Comparison of ENCODE assay signal across 10 mouse cellular contexts in genomic region chr8:119427634-119428349, GRCm38 (mm10). TPM values are rescaled to one million over a fixed set of nuclear protein-coding genes. Genes with fewer than 3 reads are reported as not detected.
DNase-seq lines count a peak whose midpoint lies in the region.
"Had no signal": no experiment of that assay in that cellular context is flagged by ENCODE, and none has a peak within 500 bp of the region (broad histone marks: within the 10 kb centered on the region; RNA-seq: fewer than 3 reads in every experiment).

No protein-coding gene starts in this region.

- DNase-seq in gastrocnemius, postnatal 10 days = peak; percentile 57
- DNase-seq in gastrocnemius, postnatal 4 days (ENCODE audit: low spot score in 2 of 2) = no peak
- DNase-seq in A20 (ENCODE audit: low read depth, low spot score) = peak; percentile 68
- peak; percentile 40 for DNase-seq in T-cell, adult 2 months (ENCODE audit: low spot score)
- peak; percentile 52 to 58 for DNase-seq in heart, adult 9 months (ENCODE audit: low spot score in 2 of 2)
- no peak for DNase-seq in kidney, postnatal 10 days
- DNase-seq in lung, adult 18-20 months = no peak
- no peak for DNase-seq in lung, postnatal 36 days

RNA-seq across cellular contexts. Expression of gene Osgin1, which starts 6.1 kb away (rescaled TPM):
- 1 to 10 TPM; 2.5 to 5.0 TPM for total RNA-seq in gastrocnemius, postnatal 10 days (2021)
- total RNA-seq in gastrocnemius, postnatal 4 days (2021) = 1 to 10 TPM; 2.2 to 3.8 TPM

RNA-seq across cellular contexts. Expression of gene Necab2, which starts 18.7 kb away (rescaled TPM):
- under 1 TPM; 0.38 to 0.73 TPM for total RNA-seq in gastrocnemius, postnatal 10 days (2021)
- total RNA-seq in gastrocnemius, postnatal 4 days (2021) = under 1 TPM; 0.59 to 0.78 TPM
- total RNA-seq: heart, postnatal 36 days; MEL had no signal

RNA-seq across cellular contexts. Expression of gene Mlycd, which starts 33.1 kb away (rescaled TPM):
- 10 to 100 TPM; 66.8 to 67.5 TPM for total RNA-seq in gastrocnemius, postnatal 10 days (2021)
- total RNA-seq in gastrocnemius, postnatal 4 days (2021) = 10 to 100 TPM; 66.5 to 68.1 TPM

Comparison
In these comparisons a context has a peak if more than half of its experiments do, and no peak if none do; other contexts are left out.
1. DNase-seq: peak in gastrocnemius, postnatal 10 days (single experiment), A20 (single experiment), T-cell, adult 2 months (single experiment) and heart, adult 9 months (2 of 2); none in gastrocnemius, postnatal 4 days (0 of 2), kidney, postnatal 10 days (single experiment), lung, adult 18-20 months (0 of 2) and lung, postnatal 36 days (single experiment).